Mouse (Mus musculus): ENCODE measurements around the gene Nsg2. TPM values are rescaled to one million over a fixed set of nuclear protein-coding genes. Genes with fewer than 3 reads are reported as not detected.

The Nsg2 gene
- total RNA-seq, 2 experiments from 2014 or later, result 759 to 774 TPM

Other genes with a start within 250 kb of the Nsg2 start
- 100 to 1,000 TPM; 146 to 152 TPM for gene Cpeb4, start 128.3 kb upstream of the Nsg2 start, total RNA-seq (2021)
- gene 4930524B15Rik, start 34.9 kb upstream of the Nsg2 start, total RNA-seq (2021), result not detected
- gene Il9r, start 199.8 kb downstream of the Nsg2 start, total RNA-seq (2021), result not detected
- 10 to 100 TPM; 24.9 to 26.2 TPM for gene Snrnp25, start 205.0 kb downstream of the Nsg2 start, total RNA-seq (2021)
- gene Rhbdf1, start 221.8 kb downstream of the Nsg2 start, total RNA-seq (2021), result 10 to 100 TPM; 16.5 to 18.0 TPM
- gene Mpg, start 226.0 kb downstream of the Nsg2 start, total RNA-seq (2021), result 10 to 100 TPM; 18.7 to 20.5 TPM

Measured in left cerebral cortex, postnatal 14 days (tissue).